Mouse (Mus musculus): ENCODE results near the gene Saa1.

Gene Saa1

DNA sequence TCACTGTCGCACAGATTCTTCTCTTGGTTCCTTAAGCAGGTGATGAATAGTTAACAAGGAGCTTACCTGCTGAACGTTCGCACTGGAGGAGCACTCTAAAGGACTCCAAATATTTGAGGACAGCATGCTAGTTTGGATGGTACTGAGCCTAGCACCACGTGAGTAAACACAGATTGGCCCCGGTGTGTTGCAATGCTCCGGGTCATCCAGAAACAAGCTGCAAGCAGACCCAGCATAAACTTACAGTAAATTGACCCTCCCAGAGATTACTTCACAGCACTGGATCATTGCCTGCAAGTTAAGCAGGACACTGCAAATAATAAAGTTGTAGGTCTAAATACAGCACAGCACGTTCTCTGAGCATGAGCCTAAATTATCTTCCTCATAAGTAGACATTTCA is 23.3 kb downstream of the Saa1 start:
- no peak for ATAC-seq (ENCODE audit: insufficient number of reproducible peaks, low FRiP score, low TSS enrichment)

DNA sequence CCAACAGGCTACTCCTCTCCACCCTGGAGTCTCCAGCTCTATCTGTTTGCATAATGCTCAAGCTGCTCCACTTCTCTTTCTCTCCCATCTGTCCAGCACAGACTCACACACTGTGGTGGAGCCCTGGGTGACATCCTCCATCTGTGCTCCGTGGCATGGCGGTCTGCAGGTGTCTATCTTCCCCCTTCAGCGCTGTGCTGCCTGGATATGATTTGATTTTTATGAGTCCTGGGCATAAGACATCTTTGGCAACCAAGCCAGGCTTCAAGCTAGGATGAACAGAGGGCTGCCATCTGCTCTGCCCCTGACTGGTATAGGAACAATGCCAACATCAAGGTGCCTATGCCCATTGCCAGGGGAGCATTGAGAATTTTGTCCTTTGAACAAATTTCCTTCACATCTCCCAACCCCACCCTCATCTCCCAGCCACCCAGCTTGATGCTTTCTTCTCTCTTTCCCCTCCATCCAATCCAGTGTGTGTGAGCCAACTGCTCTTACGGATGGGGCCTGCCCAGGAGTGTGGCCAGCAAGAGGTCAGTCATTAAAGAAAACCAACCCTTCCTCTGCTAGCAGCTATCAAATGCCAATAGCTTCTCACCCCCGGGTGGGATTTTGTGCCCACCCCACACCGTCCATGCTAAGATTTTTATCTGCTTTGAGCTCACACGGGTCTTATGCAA is 24.0 kb downstream of the Saa1 start:
- peak; percentile 91 for ATAC-seq (ENCODE audit: insufficient number of reproducible peaks, low FRiP score, low TSS enrichment)

DNA sequence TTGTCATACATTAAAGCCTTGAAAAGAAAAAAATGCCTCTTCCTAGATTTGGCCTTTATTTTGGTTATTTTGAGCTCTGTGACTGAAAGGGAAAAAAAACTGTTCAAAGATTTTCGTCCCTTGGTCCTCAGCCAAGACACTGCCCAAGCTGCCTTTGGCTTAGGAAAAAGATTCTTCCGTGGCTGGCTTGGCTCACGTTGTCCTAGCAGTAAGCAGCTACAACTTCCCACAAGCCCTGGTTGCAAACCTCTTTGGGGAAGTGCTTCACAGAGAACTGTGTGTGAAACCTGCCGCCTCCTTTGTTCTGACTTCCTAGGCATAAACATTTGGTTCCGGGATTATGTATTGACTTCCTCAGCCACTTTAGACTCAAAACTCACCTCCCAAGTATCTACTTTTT is 25.9 kb downstream of the Saa1 start:
- no peak for ATAC-seq (ENCODE audit: insufficient number of reproducible peaks, low FRiP score, low TSS enrichment)

DNA sequence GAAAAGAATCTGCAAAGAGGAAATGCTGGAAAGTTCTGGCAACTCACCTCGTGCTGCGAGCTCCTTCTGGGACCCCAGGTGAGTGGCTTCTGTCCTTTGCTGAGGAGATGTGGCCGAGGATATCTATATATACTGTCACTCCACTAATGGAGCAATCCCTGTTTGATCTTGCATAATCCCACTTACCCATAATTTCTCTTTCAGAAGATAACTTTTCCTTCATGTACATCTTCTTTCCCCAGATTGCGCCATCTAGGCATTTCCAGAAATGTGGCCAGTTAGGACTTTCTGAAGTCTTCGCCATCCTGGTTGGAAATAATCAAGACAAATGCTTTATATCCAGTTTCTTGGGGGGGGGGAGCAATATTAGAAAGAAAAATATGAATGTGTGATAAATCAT is 27.2 kb downstream of the Saa1 start, which contains the start of gene Saa3:
Gene Saa3, minus strand, starts transcription at position 101 of the 400 bp plus-strand sequence.
- no peak for ATAC-seq (ENCODE audit: insufficient number of reproducible peaks, low FRiP score, low TSS enrichment)

DNA sequence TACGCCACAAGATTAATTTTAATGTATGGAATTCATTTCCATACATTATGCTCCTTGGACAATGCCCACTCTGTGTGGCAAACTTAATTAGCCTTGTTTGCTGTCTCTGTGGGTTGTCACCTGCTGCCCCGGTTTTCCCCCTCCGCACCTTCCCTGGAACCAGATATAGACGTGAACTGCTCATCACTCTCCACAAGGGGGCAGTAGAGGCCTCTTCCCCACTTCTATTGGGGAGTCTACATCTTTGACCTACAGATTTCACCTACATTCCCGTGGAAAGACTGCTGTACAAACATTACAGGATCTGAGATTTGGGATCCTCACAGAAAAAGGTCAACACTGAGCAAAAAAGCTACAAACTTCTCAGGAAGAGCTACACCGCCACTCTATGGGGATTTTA is 28.3 kb downstream of the Saa1 start:
- no peak for ATAC-seq (ENCODE audit: insufficient number of reproducible peaks, low FRiP score, low TSS enrichment)

DNA sequence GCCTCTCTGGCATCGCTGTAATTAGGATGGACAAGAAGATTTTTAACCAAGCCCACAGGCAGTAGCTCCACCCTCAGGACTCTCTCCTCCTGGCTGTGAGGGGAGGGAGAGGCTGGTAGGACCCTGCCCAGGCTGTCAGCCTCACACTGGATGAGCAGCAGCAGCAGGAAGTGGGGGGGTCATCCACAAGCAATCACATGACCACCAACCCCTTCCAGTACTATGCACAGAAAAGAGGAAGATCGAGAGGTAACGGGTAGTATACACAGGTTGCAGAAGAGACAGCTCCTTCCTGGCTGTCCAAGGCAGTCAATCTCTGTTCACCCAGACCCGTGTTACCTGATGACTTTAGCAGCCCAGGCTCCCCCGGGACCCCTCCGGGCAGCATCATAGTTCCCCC is 30.5 kb downstream of the Saa1 start:
- ATAC-seq (ENCODE audit: insufficient number of reproducible peaks, low FRiP score, low TSS enrichment): no peak

DNA sequence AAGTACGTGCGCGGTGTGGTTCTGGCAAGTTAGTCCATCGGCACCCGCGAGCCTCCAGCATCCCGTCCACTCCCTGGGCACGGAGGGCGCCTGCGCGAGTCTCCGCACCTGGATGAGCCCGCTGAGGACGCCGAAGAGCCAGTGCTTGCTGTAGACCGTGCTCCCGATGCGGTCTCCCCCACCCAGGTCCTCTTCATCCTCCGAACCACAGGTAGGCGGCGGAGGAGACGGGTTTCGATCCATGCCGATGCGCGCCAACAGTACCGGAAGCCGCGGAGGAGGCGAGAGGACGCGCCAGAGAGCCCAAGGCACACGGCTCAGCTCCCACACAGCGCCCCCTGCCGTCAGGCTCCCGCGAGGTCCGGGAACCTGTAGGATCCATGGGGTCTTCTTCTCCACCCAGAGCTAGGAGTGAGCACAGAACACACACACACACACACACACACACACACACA is 32.4 kb downstream of the Saa1 start, which contains the start of gene Saal1:
Gene Saal1, minus strand, starts transcription at position 291 of the 455 bp plus-strand sequence.
- ATAC-seq (ENCODE audit: insufficient number of reproducible peaks, low FRiP score, low TSS enrichment): peak; percentile 86; the same call in 1 of the 2 replicates

DNA sequence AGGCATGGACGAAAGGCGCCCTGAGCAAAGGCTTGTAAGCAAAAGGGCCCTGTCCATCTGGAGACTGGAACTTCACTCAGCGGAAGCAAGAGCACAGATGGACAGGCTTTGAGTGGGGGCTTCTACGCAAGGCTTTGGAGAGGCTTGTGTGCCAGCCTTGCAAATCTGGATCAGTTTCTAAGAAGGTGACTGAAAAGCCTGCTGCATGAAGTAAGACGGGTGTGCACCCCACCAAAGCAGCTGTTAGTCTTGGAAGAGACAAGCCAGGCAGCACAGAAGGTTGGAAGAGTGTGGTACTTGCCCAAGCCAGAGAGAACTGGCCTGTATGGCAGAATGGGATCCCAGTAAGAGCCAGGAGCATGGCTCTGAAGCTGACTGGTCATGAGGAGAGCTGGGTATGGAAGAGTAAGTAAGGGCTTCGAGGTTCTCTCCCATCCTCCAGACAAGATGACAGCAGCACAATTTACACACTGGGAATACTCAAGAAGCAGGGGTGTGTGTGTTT is 42.2 kb downstream of the Saa1 start:
- ATAC-seq (ENCODE audit: insufficient number of reproducible peaks, low FRiP score, low TSS enrichment): no peak

DNA sequence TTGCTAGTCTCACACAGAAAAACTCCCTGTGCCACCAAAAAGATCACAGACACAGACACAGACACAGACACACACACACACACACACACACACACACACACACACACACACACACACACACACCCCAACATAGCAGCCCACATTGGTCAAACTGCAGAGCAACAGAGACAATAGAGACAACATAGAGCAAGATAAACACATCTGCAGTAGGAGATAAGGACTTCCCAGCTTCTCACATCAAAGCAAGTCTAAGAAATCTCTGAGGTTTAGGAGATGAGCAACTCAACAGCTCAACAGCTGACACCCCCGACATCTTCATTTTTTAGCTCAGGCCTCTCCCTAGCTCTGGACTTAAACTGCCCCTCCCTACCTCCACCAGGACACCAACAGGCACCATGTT is 46.0 kb downstream of the Saa1 start:
- ATAC-seq (ENCODE audit: insufficient number of reproducible peaks, low FRiP score, low TSS enrichment): no peak

All from cerebellum, adult (tissue).